Mouse (Mus musculus) spleen, adult 2 months (tissue): ENCODE results near the gene Itga2b. TPM values are rescaled to one million over a fixed set of nuclear protein-coding genes. Genes with fewer than 3 reads are reported as not detected.

Experiments used
- DNase-seq, 2 experiments: peaks; one replicate each; pipeline versions ENCODE4 v3.0.0 to v3.0.0-alpha.2; 2012 to 2021; ENCODE audit warnings: low spot score in 2 of 2, low read depth in 1 of 2
- H3K27ac ChIP-seq: fragments of 200-500 bp; 2 replicates; pipeline ENCODE4 v1.5.1; 2012; ENCODE audit warnings: low read length, inconsistent platforms; ENCODE audit not compliant: insufficient read depth
- H3K27me3 ChIP-seq: fragments of 200-500 bp; 2 replicates; pipeline ENCODE4 v1.6.1; 2012; ENCODE audit warnings: mild to moderate bottlenecking, moderate library complexity, low read length, inconsistent platforms; ENCODE audit not compliant: control insufficient read depth, insufficient read depth
- H3K36me3 ChIP-seq: fragments of 200-500 bp; 2 replicates; pipeline ENCODE4 v1.6.1; 2012; ENCODE audit warnings: mild to moderate bottlenecking, low read length, inconsistent platforms; ENCODE audit not compliant: control insufficient read depth, insufficient read depth
- H3K4me1 ChIP-seq: fragments of 200-500 bp; 2 replicates; pipeline ENCODE4 v1.6.1; 2011; ENCODE audit warnings: inconsistent platforms; ENCODE audit not compliant: control insufficient read depth, insufficient read depth, insufficient read length
- H3K4me3 ChIP-seq: fragments of 200-500 bp; 2 replicates; pipeline ENCODE4 v1.5.1; 2011; ENCODE audit warnings: mild to moderate bottlenecking, inconsistent platforms; ENCODE audit not compliant: insufficient read depth, insufficient read length; ENCODE audit errors: extremely low read depth
- CTCF ChIP-seq: fragments of 200-500 bp; IDR thresholded peaks from 2 replicates; pipeline ENCODE4 v1.5.1; 2011; ENCODE audit warnings: mild to moderate bottlenecking, inconsistent platforms; ENCODE audit not compliant: insufficient read depth, insufficient read length, insufficient replicate concordance; ENCODE audit errors: extremely low read depth
- POLR2A ChIP-seq: fragments of 200-500 bp; IDR thresholded peaks from 2 replicates; pipeline ENCODE4 v1.6.1; 2011; ENCODE audit warnings: low read depth, low read length, inconsistent platforms
- WGBS: fragments of 180-500 bp; shearing (Covaris S2); methylation state at CpG from one replicate; pipeline ENCODE4 v1.1.7; 2018; 5-methylcytosine and 5-hydroxymethylcytosine counted together
- polyA plus RNA-seq: library from polyadenylated mRNA; depleted of rRNA; stranded (reverse); fragments of >200 nt; gene quantifications from 2 replicates; pipeline ENCODE4 v1.2.3, GENCODE M21; 2012; rRNA removed

The Itga2b gene
- polyA plus RNA-seq, 1 experiment = 60.8 TPM

GRCm38 (mm10) chr11:102407834-102408215 is 62.1 kb downstream of the Itga2b start, which contains the start of gene Slc25a39:
Gene Slc25a39 (minus strand): TSS chr11:102407946.
- H3K4me1 ChIP-seq = no peaks in the 10 kb centered on the region
- TF ChIP-seq CTCF (no peak), POLR2A (no peak)
- H3K27ac ChIP-seq = peak within 1 kb of the TSS; percentile 94
- no peak for DNase-seq
- WGBS = under 1% methylated on average over 19 of the region's 19 CpGs
- peak within 1 kb of the TSS; percentile 99 for H3K4me3 ChIP-seq
- H3K27me3 ChIP-seq = no peaks in the 10 kb centered on the region
- peaks cover 5% of the 10 kb centered on the region for H3K36me3 ChIP-seq

GRCm38 (mm10) chr11:102406900-102407833 is 62.8 kb downstream of the Itga2b start:
- peak; percentile 74 to 92 for DNase-seq
- TF ChIP-seq POLR2A = peak; percentile 9
- TF ChIP-seq CTCF = no peak
- Histone ChIP-seq H3K4me3 (peak overlapping the region; percentile 99), H3K27ac (peak overlapping the region; percentile 94), H3K4me1 (no peaks in the 10 kb centered on the region), H3K36me3 (peaks cover 7% of the 10 kb centered on the region), H3K27me3 (no peaks in the 10 kb centered on the region)
- WGBS = under 1% methylated on average over 85 of the region's 85 CpGs

GRCm38 (mm10) chr11:102406401-102406800 is 63.5 kb downstream of the Itga2b start:
- H3K27ac ChIP-seq = no peak overlapping the region
- H3K4me3 ChIP-seq = peak overlapping the region; percentile 81; the same call in 1 of the 2 replicates
- H3K36me3 ChIP-seq = peaks cover 7% of the 10 kb centered on the region
- no peak for TF ChIP-seq CTCF
- no peak for TF ChIP-seq POLR2A
- no peaks in the 10 kb centered on the region for H3K27me3 ChIP-seq
- H3K4me1 ChIP-seq = no peaks in the 10 kb centered on the region
- DNase-seq = no peak
- WGBS = 48% methylated on average over 3 of the region's 3 CpGs

GRCm38 (mm10) chr11:102405544-102406285 is 64.2 kb downstream of the Itga2b start:
- no peak for TF ChIP-seq CTCF
- no peak for TF ChIP-seq POLR2A
- DNase-seq = no peak
- Histone ChIP-seq H3K4me1 (no peaks in the 10 kb centered on the region), H3K4me3 (no peak overlapping the region), H3K36me3 (peaks cover 7% of the 10 kb centered on the region), H3K27me3 (no peaks in the 10 kb centered on the region), H3K27ac (no peak overlapping the region)
- WGBS = 89% methylated on average over 11 of the region's 11 CpGs

- TF ChIP-seq CTCF (no peak), POLR2A (no peak)
- Histone ChIP-seq H3K36me3 (peaks cover 7% of the 10 kb centered on the region), H3K4me1 (no peaks in the 10 kb centered on the region), H3K4me3 (no peak overlapping the region), H3K27me3 (peaks cover 4% of the 10 kb centered on the region), H3K27ac (no peak overlapping the region)
- DNase-seq = no peak
- WGBS = 95% methylated on average over 18 of the region's 18 CpGs
Observed at GRCm38 (mm10) chr11:102404161-102405010, 65.5 kb downstream of the Itga2b start.

GRCm38 (mm10) chr11:102403657-102404056 is 66.3 kb downstream of the Itga2b start:
- peaks cover 7% of the 10 kb centered on the region for H3K36me3 ChIP-seq
- H3K27me3 ChIP-seq = peaks cover 9% of the 10 kb centered on the region
- no peak overlapping the region for H3K27ac ChIP-seq
- no peak for TF ChIP-seq CTCF
- no peak for TF ChIP-seq POLR2A
- 96% methylated on average over 11 of the region's 11 CpGs for WGBS
- DNase-seq = no peak
- no peak overlapping the region for H3K4me3 ChIP-seq
- H3K4me1 ChIP-seq = no peaks in the 10 kb centered on the region

Other genes with a start within 250 kb of the Itga2b start
- 71.9 and 97.7 TPM in 2 replicates for gene Hdac5, start 240.0 kb downstream of the Itga2b start, polyA plus RNA-seq
- gene BC030867, start 221.2 kb downstream of the Itga2b start, polyA plus RNA-seq = 1.9 and 4.5 TPM in 2 replicates
- gene Asb16, start 201.4 kb downstream of the Itga2b start, polyA plus RNA-seq = 0.13 and 0.19 TPM in 2 replicates
- 31.6 and 41.1 TPM in 2 replicates for gene Tmub2, start 185.2 kb downstream of the Itga2b start, polyA plus RNA-seq
- 39.8 and 45.1 TPM in 2 replicates for gene Atxn7l3, start 173.5 kb downstream of the Itga2b start, polyA plus RNA-seq
- gene Ubtf, start 150.4 kb downstream of the Itga2b start, polyA plus RNA-seq = 29.9 and 30.7 TPM in 2 replicates
- gene Slc4a1, start 103.9 kb downstream of the Itga2b start, polyA plus RNA-seq = 301 and 381 TPM in 2 replicates
- gene Rundc3a, start 76.7 kb downstream of the Itga2b start, polyA plus RNA-seq = 3.6 and 4.0 TPM in 2 replicates
- 348 and 407 TPM in 2 replicates for gene Slc25a39, start 62.2 kb downstream of the Itga2b start, polyA plus RNA-seq
- 232 and 240 TPM in 2 replicates for gene Grn, start 39.8 kb downstream of the Itga2b start, polyA plus RNA-seq
- 4.1 and 5.2 TPM in 2 replicates for gene Fam171a2, start 22.4 kb downstream of the Itga2b start, polyA plus RNA-seq
- 12.3 and 13.6 TPM in 2 replicates for gene Gpatch8, start 86.3 kb upstream of the Itga2b start, polyA plus RNA-seq
- gene Gm11627, start 109.3 kb upstream of the Itga2b start, polyA plus RNA-seq = 0.27 TPM in 1 of 2 replicates, not detected in the other
- gene Fzd2, start 134.3 kb upstream of the Itga2b start, polyA plus RNA-seq = 2.9 and 4.2 TPM in 2 replicates
- not detected in 2 replicates for gene Meioc, start 193.6 kb upstream of the Itga2b start, polyA plus RNA-seq
- 2.6 and 3.2 TPM in 2 replicates for gene Ccdc43, start 227.7 kb upstream of the Itga2b start, polyA plus RNA-seq